Mouse (Mus musculus) left cerebral cortex, adult 9 months (tissue): ENCODE measurements around the gene Aunip.
"Not testable (repeated sequence)": the region's sequence is repeated elsewhere in the genome, so short reads cannot be mapped to it uniquely, and the experiment has no call there.

Source experiments
- DNase-seq, 2 experiments: peaks; one replicate each; pipeline ENCODE4 v3.0.0; 2022; ENCODE audit warnings: low spot score in 2 of 2

The Aunip gene

DNA sequence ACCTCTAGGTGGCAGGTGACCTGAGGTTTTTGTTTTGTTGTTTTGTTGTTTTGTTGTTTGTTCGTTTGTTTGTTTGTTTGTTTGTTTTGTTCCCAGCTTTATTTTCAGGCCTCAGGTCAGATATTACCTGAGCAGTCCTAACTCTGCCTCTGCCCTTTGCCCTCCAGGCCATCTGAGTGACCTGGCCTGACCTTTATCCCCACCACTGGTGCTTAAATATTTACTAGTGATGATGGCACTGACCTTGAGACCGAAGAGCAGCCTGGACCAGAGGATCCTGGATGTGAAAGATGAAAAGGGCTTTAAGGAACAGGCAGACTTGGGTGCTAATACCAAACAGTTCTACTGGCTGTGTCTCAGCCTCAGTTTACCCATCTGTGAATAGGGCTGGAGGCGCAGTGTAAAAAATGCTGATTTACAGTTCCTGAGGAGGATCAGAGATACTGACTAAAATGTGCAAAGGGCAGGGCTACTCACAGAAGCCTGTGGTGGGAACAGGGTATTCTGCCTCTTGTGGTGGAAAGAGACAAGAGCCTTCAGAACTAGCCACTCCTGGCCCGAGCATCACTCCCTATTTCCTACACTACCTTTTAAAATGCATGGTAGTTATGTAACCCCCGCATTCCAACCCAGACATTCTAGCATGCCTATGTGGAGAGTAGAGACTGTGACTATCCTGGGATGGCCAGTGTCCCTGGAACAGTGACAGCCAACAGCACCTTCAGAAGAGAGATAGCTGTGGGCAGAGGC lies 25.5 kb upstream of the Aunip start:
- no peak for DNase-seq

- DNase-seq = no peak
Measured at GRCm38 (mm10) chr4:134488211-134488610, 22.6 kb upstream of the Aunip start.

DNA sequence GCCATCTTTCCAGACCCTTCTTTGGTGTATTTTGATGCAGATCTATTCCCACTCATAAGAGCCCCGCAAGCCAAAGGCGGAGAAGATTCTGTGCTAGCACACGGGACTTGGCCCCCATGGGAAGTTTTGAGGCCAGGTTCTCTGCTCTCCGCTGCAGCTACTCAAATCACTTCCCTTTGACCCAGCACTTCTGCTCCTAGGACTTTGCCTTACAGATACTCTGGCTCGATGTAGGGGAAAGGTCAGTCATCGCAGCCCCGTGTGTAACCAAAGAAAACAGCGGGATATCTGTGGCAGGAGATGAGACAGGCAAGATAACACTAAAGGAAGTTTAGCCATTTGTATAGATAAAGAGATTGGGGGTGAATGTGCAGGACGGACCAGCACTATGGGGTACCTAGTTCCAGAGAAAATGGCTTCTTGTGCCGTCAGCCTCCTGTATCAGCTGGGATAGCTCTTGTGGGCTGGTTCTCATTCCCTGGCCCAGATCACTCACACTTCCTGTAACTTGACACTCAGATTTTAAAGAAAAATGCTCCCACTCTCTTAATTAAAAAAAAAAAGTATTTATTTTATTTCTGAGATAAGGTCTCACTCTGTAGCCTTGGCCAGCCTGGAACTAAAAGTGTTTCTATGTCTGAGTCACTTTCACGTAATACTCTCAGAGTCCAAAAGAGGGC lies 20.7 kb upstream of the Aunip start:
- DNase-seq = no peak

GRCm38 (mm10) chr4:134491716-134492115 lies 19.1 kb upstream of the Aunip start:
- DNase-seq = no peak

- not testable (repeated sequence) for DNase-seq
Measured at GRCm38 (mm10) chr4:134494161-134494560, 16.6 kb upstream of the Aunip start.

- no peak for DNase-seq
Measured at GRCm38 (mm10) chr4:134494780-134495545, 15.8 kb upstream of the Aunip start.

DNA sequence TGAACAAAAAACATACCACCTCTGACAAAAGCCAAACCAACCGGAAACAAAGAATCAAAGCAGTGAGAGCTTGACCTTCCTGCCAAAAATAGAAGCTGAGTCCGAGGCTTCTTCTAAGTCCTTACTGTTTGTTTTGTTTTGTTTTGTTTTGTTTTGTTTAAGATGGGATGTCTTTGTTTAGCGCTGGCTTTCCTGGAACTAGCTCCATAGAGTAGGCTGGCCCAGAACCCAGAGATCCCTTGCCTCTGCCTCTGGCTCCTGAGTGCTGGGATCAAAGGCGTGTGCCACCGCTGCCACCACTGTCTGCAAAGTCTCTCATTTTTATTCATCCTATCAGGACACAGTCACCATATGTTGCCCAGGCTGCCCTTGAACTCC lies 15.3 kb upstream of the Aunip start:
- no peak for DNase-seq

GRCm38 (mm10) chr4:134496595-134497210 lies 14.1 kb upstream of the Aunip start, which contains the start of gene Paqr7:
Paqr7 (plus strand) TSS chr4:134496697.
- DNase-seq = peak in 1 of 2 experiments; percentile 82

- no peak for DNase-seq
Measured at GRCm38 (mm10) chr4:134497223-134497622, 13.6 kb upstream of the Aunip start.

DNA sequence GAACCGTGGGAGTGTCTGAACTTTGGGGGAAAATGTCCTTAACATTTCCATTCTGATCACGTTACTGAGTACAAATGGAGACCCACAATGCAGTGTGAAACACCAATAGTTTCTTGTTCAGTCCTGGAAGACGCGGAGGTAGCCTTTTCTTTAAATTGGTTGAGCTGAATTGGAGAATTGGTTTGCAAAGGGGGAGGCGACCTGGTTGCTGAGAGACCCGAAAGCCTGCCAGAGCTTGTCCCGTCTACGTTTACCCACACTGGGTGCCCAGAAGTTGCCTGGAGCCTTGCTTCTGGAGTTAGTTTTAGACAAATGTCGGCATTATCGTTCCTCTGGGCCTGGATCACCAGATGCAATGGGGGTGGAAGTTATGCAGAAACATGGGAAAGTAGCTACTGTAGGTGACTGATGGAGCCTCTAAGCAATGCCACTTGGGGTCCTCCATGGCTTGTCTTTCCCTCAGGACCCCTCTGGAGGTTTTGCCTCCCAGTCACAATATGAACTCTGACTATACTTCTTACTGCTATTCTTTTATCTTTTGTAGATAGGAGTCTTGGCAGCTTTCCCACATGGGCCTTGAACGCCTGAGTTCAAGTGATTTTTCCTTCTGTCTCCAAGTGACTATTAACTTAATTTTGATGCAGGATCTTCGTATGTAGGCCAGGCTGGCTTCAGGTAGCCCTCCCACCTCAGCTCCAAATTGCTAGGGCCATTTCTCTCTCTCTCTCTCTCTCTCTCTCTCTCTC lies 12.6 kb upstream of the Aunip start:
- DNase-seq = peak in 1 of 2 experiments; percentile 51

GRCm38 (mm10) chr4:134498983-134499382 lies 11.8 kb upstream of the Aunip start:
- DNase-seq = not testable (repeated sequence)

DNA sequence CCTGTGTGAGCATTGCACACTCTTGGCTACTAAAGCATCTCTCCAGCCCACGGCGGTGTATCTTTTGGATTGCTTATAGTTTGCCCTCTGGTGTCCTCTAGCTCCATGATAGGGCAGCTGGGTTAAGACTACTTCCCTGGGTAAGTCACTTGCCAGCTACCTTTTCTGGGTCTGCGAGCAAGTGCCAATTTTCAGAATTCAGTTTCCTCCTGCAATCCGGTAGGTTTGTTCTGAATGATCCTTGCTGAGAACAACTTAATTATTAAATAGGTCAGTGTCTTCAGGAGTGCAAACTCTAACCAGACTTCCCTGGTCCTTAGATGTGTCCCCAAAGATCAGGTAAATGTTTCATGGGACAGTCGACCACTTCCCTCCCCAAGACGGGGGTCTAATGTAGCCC lies 9.7 kb upstream of the Aunip start:
- DNase-seq = no peak

DNA sequence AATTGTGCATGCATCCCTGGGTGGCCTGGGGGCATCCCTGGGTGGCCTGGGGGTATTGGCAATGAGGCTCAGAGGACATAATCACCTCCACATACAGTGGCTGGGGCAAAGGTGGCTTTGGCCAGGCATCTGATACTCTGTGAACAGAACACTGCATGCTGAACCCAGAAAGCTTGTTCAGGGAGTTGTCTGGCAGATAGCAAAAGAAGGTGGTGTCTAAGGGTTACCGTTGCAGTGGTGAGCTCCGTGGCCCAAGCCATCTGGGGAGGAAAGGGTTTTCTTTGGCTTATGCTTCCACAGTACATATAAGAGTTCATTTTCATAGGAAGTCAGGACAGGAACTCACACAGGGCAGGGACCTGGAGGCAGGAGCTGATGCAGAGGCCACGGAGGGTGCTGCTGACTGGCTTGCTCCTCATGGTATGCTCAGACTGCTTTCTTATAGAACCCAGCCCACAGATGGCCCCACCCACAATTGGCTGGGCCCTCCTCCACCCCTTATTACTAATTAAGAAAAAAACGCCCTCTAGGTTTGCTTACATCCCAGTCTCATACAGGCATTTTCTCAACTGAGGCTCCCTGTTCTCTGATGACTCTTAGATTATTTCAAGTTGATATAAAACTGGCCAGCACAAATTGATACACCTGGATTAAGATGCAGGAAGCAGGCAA lies 7.0 kb upstream of the Aunip start:
- DNase-seq = no peak

DNA sequence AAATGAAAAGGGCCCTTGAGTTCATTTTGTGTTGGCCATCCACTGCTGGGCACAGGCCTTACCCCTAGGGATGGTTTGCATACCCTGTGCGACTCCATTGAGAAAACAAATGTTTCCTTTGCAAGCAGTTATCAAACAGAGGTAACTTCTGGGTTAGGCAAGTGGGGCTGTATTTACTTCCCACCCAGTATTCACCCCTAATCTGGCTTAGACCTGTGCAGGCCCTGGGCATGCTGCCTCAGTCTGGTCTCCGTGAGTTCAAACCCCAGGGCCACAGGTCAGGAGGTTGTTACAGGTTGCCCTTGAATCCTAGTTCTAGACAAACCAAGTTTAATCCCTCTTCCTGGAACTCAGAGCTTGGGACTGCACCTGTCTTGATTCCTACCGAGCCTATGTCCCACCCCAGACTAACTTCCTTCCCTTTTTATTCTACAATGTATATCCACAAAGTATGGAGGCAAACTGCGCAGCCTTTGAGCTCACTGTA lies 5.5 kb upstream of the Aunip start:
- no peak for DNase-seq

DNA sequence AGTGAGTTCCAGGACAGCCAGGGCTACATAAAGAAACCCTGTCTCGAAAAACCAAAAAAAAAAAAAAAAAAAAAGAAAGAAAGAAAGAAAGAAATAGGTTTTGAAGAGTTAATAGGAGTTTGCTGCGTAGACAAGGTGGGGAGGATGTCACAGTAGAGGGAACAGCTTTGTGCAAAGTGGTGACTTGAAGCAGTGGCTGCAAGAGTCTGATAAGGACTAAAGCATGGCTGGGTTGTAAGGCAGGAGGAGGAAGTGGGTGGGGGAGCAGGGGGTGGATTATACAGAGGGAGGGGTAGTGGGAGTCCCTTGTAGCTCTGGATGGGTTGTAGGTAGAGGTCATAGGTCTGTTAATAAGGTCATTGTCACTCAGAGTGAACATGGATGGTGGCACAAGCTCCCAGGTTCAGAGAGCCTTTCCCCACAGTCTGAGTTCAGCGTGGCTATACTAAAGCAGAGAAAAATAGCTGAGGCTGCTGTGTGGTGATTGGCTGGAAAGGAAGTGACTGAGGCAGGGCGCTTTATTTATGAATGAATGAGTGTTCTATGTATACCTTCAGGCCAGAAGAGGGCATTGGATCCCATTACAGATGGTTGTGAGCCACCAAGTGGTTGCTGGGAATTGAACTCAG lies 4.7 kb upstream of the Aunip start:
- no peak for DNase-seq

DNA sequence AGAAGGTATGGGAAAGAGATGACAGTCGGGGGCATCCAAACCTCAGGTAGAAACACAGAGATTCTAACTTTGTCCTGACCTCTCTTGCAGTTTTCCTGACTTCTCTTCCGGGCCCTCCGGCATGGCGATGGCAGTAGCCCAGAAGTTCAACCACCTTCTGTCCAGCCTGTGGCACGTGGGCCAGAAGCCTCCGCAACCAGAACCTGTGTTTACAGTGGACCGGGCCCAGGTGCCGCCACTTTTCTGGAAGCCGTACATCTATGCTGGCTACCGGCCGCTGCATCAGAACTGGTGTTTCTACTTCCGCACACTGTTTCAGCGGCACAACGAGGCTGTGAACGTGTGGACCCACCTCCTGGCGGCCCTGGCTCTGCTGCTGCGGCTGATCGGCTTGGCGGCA lies 4.1 kb upstream of the Aunip start:
- no peak for DNase-seq

DNA sequence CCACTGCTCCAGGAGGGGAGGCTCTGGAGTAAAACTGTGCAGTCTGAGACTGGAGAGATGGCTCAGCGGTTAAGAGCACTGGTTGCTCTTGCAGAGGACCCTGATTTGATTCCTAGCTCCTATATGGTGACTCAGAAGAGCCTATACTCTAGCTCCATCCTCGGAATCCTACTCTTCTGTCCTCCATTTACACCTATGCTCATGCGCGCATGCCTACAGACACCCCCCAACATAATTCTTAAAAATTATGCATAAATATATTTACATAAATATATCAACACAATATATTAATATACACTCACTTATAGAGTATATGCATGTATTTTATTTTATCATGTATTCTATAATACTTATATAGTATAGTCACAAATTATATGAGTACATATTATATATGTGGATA lies 403 bp upstream of the Aunip start:
- no peak for DNase-seq

GRCm38 (mm10) chr4:134511730-134512129 lies 931 bp downstream of the Aunip start:
- no peak for DNase-seq

DNA sequence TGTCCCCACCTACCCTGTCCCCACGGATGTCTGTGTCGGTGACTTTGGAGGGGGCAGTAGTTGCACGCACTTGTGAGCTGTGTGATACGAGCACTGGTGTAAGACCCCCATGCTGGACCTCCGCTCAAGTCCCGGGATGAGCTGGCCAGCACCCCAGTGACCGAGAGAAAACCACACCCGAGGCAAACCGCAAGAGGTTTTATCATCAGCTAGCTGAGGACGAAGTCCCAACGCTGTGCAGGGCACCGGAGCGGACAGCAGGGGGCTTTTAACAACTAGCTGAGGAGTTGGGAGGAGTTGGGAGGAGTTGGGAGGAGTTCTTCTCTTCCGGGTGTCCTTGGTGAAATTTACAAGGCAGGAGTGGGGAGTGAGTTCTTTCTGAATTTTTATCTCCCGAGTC lies 2.0 kb downstream of the Aunip start:
- peak in 1 of 2 experiments; percentile 47 for DNase-seq

GRCm38 (mm10) chr4:134514309-134514930 lies 3.6 kb downstream of the Aunip start:
- no peak for DNase-seq
